Mouse (Mus musculus): Measurements from ENCODE around the gene Pi16. TPM values are rescaled to one million over a fixed set of nuclear protein-coding genes. Genes with fewer than 3 reads are reported as not detected.

The Pi16 gene
- polyA plus RNA-seq, 1 experiment, result 4.7 TPM

- peaks cover 15% of the 10 kb centered on the region for H3K9me3 ChIP-seq
- TF ChIP-seq GATA1 (IDR thresholded peaks at IDR 0.05; ENCODE audit: borderline replicate concordance, low read length) (no peak), FLI1 (IDR thresholded peaks at IDR 0.05; ENCODE audit: low read length) (no peak)
- peaks cover 39% of the 10 kb centered on the region for H3K4me1 ChIP-seq
- H3K4me3 ChIP-seq (replicated peaks), result no peak overlapping the region
- no peaks in the 10 kb centered on the region for H3K27me3 ChIP-seq (replicated peaks)
- H3K36me3 ChIP-seq (replicated peaks; ENCODE audit: low read length), result peaks cover 92% of the 10 kb centered on the region
Observed at GRCm38 (mm10) chr17:29282216-29282952, 35.1 kb upstream of the Pi16 start.

- Histone ChIP-seq H3K27me3 (replicated peaks) (no peaks in the 10 kb centered on the region), H3K4me3 (replicated peaks) (no peak overlapping the region), H3K4me1 (peaks cover 3% of the 10 kb centered on the region; the same call in 1 of the 2 replicates), H3K9me3 (no peaks in the 10 kb centered on the region), H3K36me3 (replicated peaks; ENCODE audit: low read length) (peaks cover 86% of the 10 kb centered on the region)
- TF ChIP-seq FLI1 (IDR thresholded peaks at IDR 0.05; ENCODE audit: low read length) (no peak), GATA1 (IDR thresholded peaks at IDR 0.05; ENCODE audit: borderline replicate concordance, low read length) (no peak)
Observed at GRCm38 (mm10) chr17:29291793-29292192, 25.7 kb upstream of the Pi16 start.

GRCm38 (mm10) chr17:29292996-29293395 is 24.5 kb upstream of the Pi16 start:
- Histone ChIP-seq H3K36me3 (replicated peaks; ENCODE audit: low read length) (peaks cover 92% of the 10 kb centered on the region), H3K4me3 (replicated peaks) (no peak overlapping the region), H3K4me1 (peaks cover 3% of the 10 kb centered on the region; the same call in 1 of the 2 replicates), H3K9me3 (no peaks in the 10 kb centered on the region), H3K27me3 (replicated peaks) (no peaks in the 10 kb centered on the region)
- TF ChIP-seq GATA1 (IDR thresholded peaks at IDR 0.05; ENCODE audit: borderline replicate concordance, low read length), result no peak
- TF ChIP-seq FLI1 (IDR thresholded peaks at IDR 0.05; ENCODE audit: low read length), result no peak

- TF ChIP-seq GATA1 (IDR thresholded peaks at IDR 0.05; ENCODE audit: borderline replicate concordance, low read length) (no peak), FLI1 (IDR thresholded peaks at IDR 0.05; ENCODE audit: low read length) (no peak)
- H3K9me3 ChIP-seq, result no peaks in the 10 kb centered on the region
- peaks cover 3% of the 10 kb centered on the region; the same call in 1 of the 2 replicates for H3K4me1 ChIP-seq
- H3K4me3 ChIP-seq (replicated peaks), result no peak overlapping the region
- H3K27me3 ChIP-seq (replicated peaks), result no peaks in the 10 kb centered on the region
- H3K36me3 ChIP-seq (replicated peaks; ENCODE audit: low read length), result peaks cover 91% of the 10 kb centered on the region
Observed at GRCm38 (mm10) chr17:29293807-29294605, 23.5 kb upstream of the Pi16 start.

- H3K36me3 ChIP-seq (replicated peaks; ENCODE audit: low read length), result peaks cover 94% of the 10 kb centered on the region
- TF ChIP-seq GATA1 (IDR thresholded peaks at IDR 0.05; ENCODE audit: borderline replicate concordance, low read length), result no peak
Observed at GRCm38 (mm10) chr17:29295835-29296234, 21.6 kb upstream of the Pi16 start.

GRCm38 (mm10) chr17:29297321-29297720 is 20.2 kb upstream of the Pi16 start:
- no peak overlapping the region for H3K4me3 ChIP-seq (replicated peaks)
- TF ChIP-seq GATA1 (IDR thresholded peaks at IDR 0.05; ENCODE audit: borderline replicate concordance, low read length) (no peak), FLI1 (IDR thresholded peaks at IDR 0.05; ENCODE audit: low read length) (no peak)
- no peaks in the 10 kb centered on the region for H3K27me3 ChIP-seq (replicated peaks)
- peaks cover 97% of the 10 kb centered on the region for H3K36me3 ChIP-seq (replicated peaks; ENCODE audit: low read length)
- H3K9me3 ChIP-seq, result peaks cover 7% of the 10 kb centered on the region; the same call in 1 of the 2 replicates
- H3K4me1 ChIP-seq, result peaks cover 10% of the 10 kb centered on the region

More at GRCm38 (mm10) chr17:29295835-29296234, 21.6 kb upstream of the Pi16 start:
- H3K4me1 ChIP-seq, result no peaks in the 10 kb centered on the region; the same call in 1 of the 2 replicates
- H3K27me3 ChIP-seq (replicated peaks), result no peaks in the 10 kb centered on the region
- no peak overlapping the region for H3K4me3 ChIP-seq (replicated peaks)
- H3K9me3 ChIP-seq, result peaks cover 7% of the 10 kb centered on the region; the same call in 1 of the 2 replicates

- Histone ChIP-seq H3K4me1 (peaks cover 15% of the 10 kb centered on the region), H3K27me3 (replicated peaks) (no peaks in the 10 kb centered on the region), H3K36me3 (replicated peaks; ENCODE audit: low read length) (peaks cover 98% of the 10 kb centered on the region), H3K9me3 (peaks cover 7% of the 10 kb centered on the region; the same call in 1 of the 2 replicates), H3K4me3 (replicated peaks) (no peak overlapping the region)
- TF ChIP-seq GATA1 (IDR thresholded peaks at IDR 0.05; ENCODE audit: borderline replicate concordance, low read length) (no peak), FLI1 (IDR thresholded peaks at IDR 0.05; ENCODE audit: low read length) (no peak)
Observed at GRCm38 (mm10) chr17:29297813-29298212, 19.7 kb upstream of the Pi16 start.

- H3K36me3 ChIP-seq (replicated peaks; ENCODE audit: low read length), result peaks cover 92% of the 10 kb centered on the region
- H3K9me3 ChIP-seq, result peaks cover 7% of the 10 kb centered on the region; the same call in 1 of the 2 replicates
- H3K4me1 ChIP-seq, result peaks cover 30% of the 10 kb centered on the region
- no peak overlapping the region for H3K4me3 ChIP-seq (replicated peaks)
- H3K27me3 ChIP-seq (replicated peaks), result no peaks in the 10 kb centered on the region
- no peak for TF ChIP-seq GATA1 (IDR thresholded peaks at IDR 0.05; ENCODE audit: borderline replicate concordance, low read length)
- no peak for TF ChIP-seq FLI1 (IDR thresholded peaks at IDR 0.05; ENCODE audit: low read length)
Observed at GRCm38 (mm10) chr17:29299282-29299681, 18.2 kb upstream of the Pi16 start.

- TF ChIP-seq GATA1 (IDR thresholded peaks at IDR 0.05; ENCODE audit: borderline replicate concordance, low read length), result no peak
- TF ChIP-seq FLI1 (IDR thresholded peaks at IDR 0.05; ENCODE audit: low read length), result no peak
- H3K36me3 ChIP-seq (replicated peaks; ENCODE audit: low read length), result peaks cover 77% of the 10 kb centered on the region
Observed at GRCm38 (mm10) chr17:29300926-29301325, 16.6 kb upstream of the Pi16 start.

More at GRCm38 (mm10) chr17:29300926-29301325, 16.6 kb upstream of the Pi16 start:
- Histone ChIP-seq H3K9me3 (peaks cover 7% of the 10 kb centered on the region; the same call in 1 of the 2 replicates), H3K27me3 (replicated peaks) (no peaks in the 10 kb centered on the region), H3K4me1 (peaks cover 46% of the 10 kb centered on the region), H3K4me3 (replicated peaks) (no peak overlapping the region)

Measured in megakaryocyte, embryonic 14.5 days (primary cell).